Mouse (Mus musculus) bone marrow macrophage, adult 2 months (primary cell): ENCODE measurements around the gene 4933406M09Rik.

Source experiments
- CTCF ChIP-seq: IDR thresholded peaks from 2 replicates; pipeline ENCODE4 v1.5.1; 2012; ENCODE audit warnings: low read depth, mild to moderate bottlenecking, low read length, moderate library complexity
- POLR2A ChIP-seq: IDR thresholded peaks from 2 replicates; pipeline ENCODE4 v1.6.1; 2012; ENCODE audit warnings: mild to moderate bottlenecking, low read depth, low read length, borderline replicate concordance

- TF ChIP-seq POLR2A, result no peak
- no peak for TF ChIP-seq CTCF
Observed at GRCm38 (mm10) chr1:134347791-134348190, 37.9 kb upstream of the 4933406M09Rik start.
